Mouse (Mus musculus) hindbrain, embryonic 11.5 days (tissue): ENCODE results near the gene Adap1. TPM values are rescaled to one million over a fixed set of nuclear protein-coding genes. Genes with fewer than 3 reads are reported as not detected.

Experiments used
- ATAC-seq: fragments of 200-750 bp; cut with Nextera tagmentation; 2 replicates; pipeline ENCODE4 v1.8.0; 2017; ENCODE audit warnings: mild to moderate bottlenecking, moderate TSS enrichment, moderate library complexity; ENCODE audit not compliant: low FRiP score
- DNase-seq: peaks from one replicate; pipeline ENCODE4 v3.0.0-alpha.2; 2015; ENCODE audit warnings: low spot score
- H3K27ac ChIP-seq: fragments of 300-500 bp; sonication (generic); 2 replicates; pipeline ENCODE4 v1.5.1; 2014; ENCODE audit warnings: mild to moderate bottlenecking, low read depth, low read length
- H3K27me3 ChIP-seq: fragments of 300-500 bp; sonication (generic); 2 replicates; pipeline ENCODE4 v1.6.1; 2014; ENCODE audit warnings: mild to moderate bottlenecking, low read length, moderate library complexity, mixed read lengths; ENCODE audit not compliant: control insufficient read depth, insufficient read depth
- H3K36me3 ChIP-seq: fragments of 300-500 bp; sonication (generic); 2 replicates; pipeline ENCODE4 v1.6.1; 2014; ENCODE audit warnings: mild to moderate bottlenecking, low read length, moderate library complexity, mixed read lengths; ENCODE audit not compliant: control insufficient read depth, insufficient read depth
- H3K4me1 ChIP-seq: fragments of 300-500 bp; sonication (generic); replicated peaks from 2 replicates; pipeline ENCODE4 v1.6.1; 2014; ENCODE audit warnings: low read length, mixed read lengths; ENCODE audit not compliant: control insufficient read depth, insufficient read depth
- H3K4me2 ChIP-seq: fragments of 300-500 bp; sonication (generic); replicated peaks from 2 replicates; pipeline ENCODE4 v1.6.1; 2014; ENCODE audit warnings: mild to moderate bottlenecking, low read depth, low read length
- H3K4me3 ChIP-seq: fragments of 300-500 bp; sonication (generic); 2 replicates; pipeline ENCODE4 v1.5.1; 2014; ENCODE audit warnings: low read depth, low read length
- H3K9ac ChIP-seq: fragments of 300-500 bp; sonication (generic); 2 replicates; pipeline ENCODE4 v1.6.1; 2014; ENCODE audit warnings: low read depth, low read length
- H3K9me3 ChIP-seq: fragments of 300-500 bp; sonication (generic); 2 replicates; pipeline ENCODE4 v1.6.1; 2016; ENCODE audit warnings: low read length; ENCODE audit not compliant: control insufficient read depth
- WGBS: fragments of 180-500 bp; shearing (Covaris S2); extraction: QIAGEN DNeasy Blood & Tissue Kit; methylation state at CpG from one replicate; pipeline ENCODE4 v1.1.7; 2014; 5-methylcytosine and 5-hydroxymethylcytosine counted together
- polyA plus RNA-seq: library from polyadenylated mRNA; unstranded; fragments of >200 nt; fragmentation: Nextera tagmentation; extraction: Ambion mirVana; gene quantifications from 2 replicates; pipeline ENCODE4 v1.2.1, GENCODE M21; 2014

Adap1 gene
- polyA plus RNA-seq, 1 experiment from 2014 or later, result 2.1 TPM

- 82% methylated on average over 8 of the region's 8 CpGs for WGBS
- no peak overlapping the region for H3K4me3 ChIP-seq
- DNase-seq, result no peak
- H3K27ac ChIP-seq, result no peak overlapping the region
- no peak overlapping the region for H3K9ac ChIP-seq
- no peak for ATAC-seq
- no peaks in the 10 kb centered on the region for H3K9me3 ChIP-seq
- no peaks in the 10 kb centered on the region for H3K27me3 ChIP-seq
- H3K36me3 ChIP-seq, result no peaks in the 10 kb centered on the region
- H3K4me2 ChIP-seq, result no peak overlapping the region
- no peaks in the 10 kb centered on the region; the same call in 1 of the 2 replicates for H3K4me1 ChIP-seq
Observed at GRCm38 (mm10) chr5:139277287-139277686, 48.1 kb downstream of the Adap1 start.

- ATAC-seq, result 0 out of 2 replicates have a peak, but pooled peaks have one; percentile 9
- WGBS, result 34% methylated on average over 8 of the region's 8 CpGs
Observed at GRCm38 (mm10) chr5:139271994-139272554, 53.3 kb downstream of the Adap1 start.

DNA sequence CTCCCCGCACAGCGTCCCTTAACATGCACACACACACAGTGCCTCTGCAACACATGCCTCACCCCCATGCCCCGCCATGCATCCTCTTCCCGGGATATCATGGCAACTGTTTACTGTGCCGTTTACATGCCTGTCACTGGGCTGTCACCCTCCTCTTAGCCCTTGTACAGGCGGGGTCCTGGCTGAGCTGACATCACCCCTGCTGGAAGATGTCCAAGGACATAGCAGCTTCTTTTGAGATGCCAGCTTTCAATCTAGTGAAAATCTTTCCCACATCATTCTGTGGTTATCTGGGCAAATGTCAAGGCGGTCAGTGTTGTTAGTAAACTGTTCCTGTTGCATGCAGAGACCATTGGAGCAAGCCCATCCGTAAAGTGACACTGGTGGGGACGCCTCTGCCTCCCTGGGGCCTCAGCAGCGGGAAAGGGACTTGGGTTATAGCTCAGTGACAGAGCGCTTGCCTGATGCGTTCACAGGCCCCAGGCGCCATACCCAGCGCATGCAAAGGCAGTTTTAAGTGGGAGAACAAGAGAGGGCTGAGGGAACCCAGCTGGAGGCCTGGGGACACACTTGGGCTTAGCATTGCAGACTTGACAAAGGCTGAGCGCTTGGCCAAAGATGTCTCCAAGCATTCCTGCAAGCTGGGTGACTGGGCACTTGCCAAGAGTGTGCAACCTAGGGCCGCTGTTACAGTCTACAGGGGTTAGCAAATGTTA lies 54.5 kb downstream of the Adap1 start:
- no peak overlapping the region for H3K4me3 ChIP-seq
- peaks cover 3% of the 10 kb centered on the region for H3K4me1 ChIP-seq
- no peak overlapping the region for H3K4me2 ChIP-seq
- ATAC-seq, result no peak
- 73% methylated on average over 16 of the region's 16 CpGs for WGBS
- H3K27ac ChIP-seq, result no peak overlapping the region
- H3K27me3 ChIP-seq, result no peaks in the 10 kb centered on the region
- no peaks in the 10 kb centered on the region for H3K9me3 ChIP-seq
- DNase-seq, result no peak
- H3K36me3 ChIP-seq, result peaks cover 10% of the 10 kb centered on the region
- no peak overlapping the region for H3K9ac ChIP-seq

More at GRCm38 (mm10) chr5:139271994-139272554, 53.3 kb downstream of the Adap1 start:
- H3K27me3 ChIP-seq, result no peaks in the 10 kb centered on the region
- no peak overlapping the region for H3K9ac ChIP-seq
- peak; percentile 34 for DNase-seq
- no peaks in the 10 kb centered on the region for H3K9me3 ChIP-seq
- H3K36me3 ChIP-seq, result 0 out of 2 replicates have a peak, but pooled peaks cover 5% of the 10 kb centered on the region
- H3K4me1 ChIP-seq, result peaks cover 3% of the 10 kb centered on the region
- no peak overlapping the region for H3K27ac ChIP-seq
- H3K4me2 ChIP-seq, result no peak overlapping the region
- no peak overlapping the region for H3K4me3 ChIP-seq

GRCm38 (mm10) chr5:139267661-139268060 lies 57.8 kb downstream of the Adap1 start:
- ATAC-seq, result no peak
- no peak overlapping the region for H3K27ac ChIP-seq
- no peak overlapping the region for H3K4me3 ChIP-seq
- no peak overlapping the region for H3K4me2 ChIP-seq
- no peaks in the 10 kb centered on the region for H3K27me3 ChIP-seq
- peaks cover 3% of the 10 kb centered on the region for H3K4me1 ChIP-seq
- 91% methylated on average over 4 of the region's 4 CpGs for WGBS
- no peaks in the 10 kb centered on the region for H3K9me3 ChIP-seq
- peaks cover 25% of the 10 kb centered on the region for H3K36me3 ChIP-seq
- DNase-seq, result no peak
- H3K9ac ChIP-seq, result no peak overlapping the region

DNA sequence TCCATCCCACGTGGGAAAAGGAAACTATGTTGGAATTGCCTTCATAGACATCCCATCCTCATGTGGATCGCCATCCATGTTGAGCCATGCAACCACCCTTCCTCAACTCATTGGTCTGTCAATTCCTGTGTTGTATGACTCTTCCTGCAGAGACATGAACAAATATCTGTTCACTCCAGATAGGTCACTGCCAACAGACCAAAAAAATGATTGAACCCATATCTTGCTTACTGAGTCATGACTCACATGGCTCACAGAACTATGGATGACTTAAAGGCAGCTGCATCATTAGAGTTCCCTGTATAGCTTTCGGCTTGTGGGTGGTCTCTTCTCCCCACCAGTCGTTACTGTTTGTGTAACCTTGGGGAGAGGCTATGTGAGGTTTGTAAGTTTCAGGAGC lies 64.0 kb downstream of the Adap1 start:
- Histone ChIP-seq H3K4me1 (no peaks in the 10 kb centered on the region), H3K4me3 (no peak overlapping the region), H3K27ac (no peak overlapping the region), H3K4me2 (no peak overlapping the region), H3K36me3 (peaks cover 20% of the 10 kb centered on the region), H3K9me3 (no peaks in the 10 kb centered on the region), H3K9ac (no peak overlapping the region), H3K27me3 (no peaks in the 10 kb centered on the region)
- ATAC-seq (no peak), DNase-seq (no peak)
- WGBS, result 94% methylated on average over 4 of the region's 4 CpGs

DNA sequence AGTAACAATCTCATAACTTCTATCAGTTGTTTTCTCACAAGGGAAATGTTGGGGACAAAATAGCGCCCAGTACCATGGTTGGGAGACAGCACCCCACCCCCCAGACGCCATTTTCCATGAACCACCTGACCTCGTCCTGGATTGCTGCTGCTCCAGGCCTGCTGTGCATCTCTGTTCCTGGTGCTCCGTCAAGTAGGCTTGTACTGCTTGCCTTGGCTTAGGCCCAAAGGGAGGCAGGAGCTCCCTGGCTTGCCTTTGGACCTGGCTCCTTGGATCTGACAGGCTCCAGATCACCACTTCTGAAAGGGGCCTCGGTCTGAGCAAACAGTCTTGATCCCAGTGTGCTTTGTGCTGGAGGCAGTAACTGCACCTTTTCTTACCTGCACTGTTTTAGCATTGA lies 65.6 kb downstream of the Adap1 start:
- 93% methylated on average over 5 of the region's 5 CpGs for WGBS
- peaks cover 8% of the 10 kb centered on the region for H3K36me3 ChIP-seq
- no peak overlapping the region for H3K4me2 ChIP-seq
- no peak overlapping the region for H3K9ac ChIP-seq
- no peaks in the 10 kb centered on the region for H3K27me3 ChIP-seq
- no peak overlapping the region for H3K4me3 ChIP-seq
- ATAC-seq, result no peak
- DNase-seq, result no peak
- no peak overlapping the region for H3K27ac ChIP-seq
- no peaks in the 10 kb centered on the region for H3K9me3 ChIP-seq
- H3K4me1 ChIP-seq, result no peaks in the 10 kb centered on the region

- no peak overlapping the region for H3K4me2 ChIP-seq
- no peak for DNase-seq
- no peak overlapping the region for H3K4me3 ChIP-seq
- H3K9ac ChIP-seq, result no peak overlapping the region
- WGBS, result 93% methylated on average over 8 of the region's 8 CpGs
- H3K27ac ChIP-seq, result no peak overlapping the region
- peaks cover 2% of the 10 kb centered on the region for H3K36me3 ChIP-seq
- peaks cover 2% of the 10 kb centered on the region; the same call in 1 of the 2 replicates for H3K4me1 ChIP-seq
- no peaks in the 10 kb centered on the region for H3K9me3 ChIP-seq
- H3K27me3 ChIP-seq, result no peaks in the 10 kb centered on the region
- ATAC-seq, result no peak
Observed at GRCm38 (mm10) chr5:139258371-139259035, 66.9 kb downstream of the Adap1 start.

DNA sequence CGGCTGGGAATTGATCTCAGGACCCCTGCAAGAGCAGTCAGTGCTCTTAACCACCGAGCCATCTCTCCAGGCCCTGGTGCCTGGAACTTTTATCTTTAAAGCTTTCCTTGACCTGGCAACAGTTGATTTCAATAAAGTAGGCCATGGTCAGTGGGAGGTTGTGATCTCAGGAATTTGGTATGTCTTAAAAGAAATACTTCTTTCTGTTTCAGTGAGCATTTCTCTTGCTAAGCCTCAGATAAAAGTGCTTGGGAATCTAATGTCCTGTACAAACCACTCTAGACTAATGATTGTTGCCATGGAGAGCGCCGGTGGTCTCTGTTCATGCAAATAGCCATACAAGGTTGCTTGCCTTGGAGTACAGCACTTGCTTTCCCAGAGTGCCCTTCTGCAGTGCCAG lies 67.6 kb downstream of the Adap1 start:
- H3K27ac ChIP-seq, result no peak overlapping the region
- H3K9me3 ChIP-seq, result no peaks in the 10 kb centered on the region
- no peak for DNase-seq
- H3K4me1 ChIP-seq, result peaks cover 3% of the 10 kb centered on the region; the same call in 1 of the 2 replicates
- H3K4me3 ChIP-seq, result no peak overlapping the region
- no peak overlapping the region for H3K9ac ChIP-seq
- no peaks in the 10 kb centered on the region for H3K27me3 ChIP-seq
- H3K36me3 ChIP-seq, result no peaks in the 10 kb centered on the region; the same call in 1 of the 2 replicates
- H3K4me2 ChIP-seq, result no peak overlapping the region
- 84% methylated on average over 4 of the region's 4 CpGs for WGBS
- ATAC-seq, result no peak
